Mouse (Mus musculus): ENCODE data around the gene Babam2. TPM values are rescaled to one million over a fixed set of nuclear protein-coding genes. Genes with fewer than 3 reads are reported as not detected.

The Babam2 gene
- 10 to 100 TPM; 43.3 to 54.7 (median 48.8) TPM for total RNA-seq (2022)

DNA sequence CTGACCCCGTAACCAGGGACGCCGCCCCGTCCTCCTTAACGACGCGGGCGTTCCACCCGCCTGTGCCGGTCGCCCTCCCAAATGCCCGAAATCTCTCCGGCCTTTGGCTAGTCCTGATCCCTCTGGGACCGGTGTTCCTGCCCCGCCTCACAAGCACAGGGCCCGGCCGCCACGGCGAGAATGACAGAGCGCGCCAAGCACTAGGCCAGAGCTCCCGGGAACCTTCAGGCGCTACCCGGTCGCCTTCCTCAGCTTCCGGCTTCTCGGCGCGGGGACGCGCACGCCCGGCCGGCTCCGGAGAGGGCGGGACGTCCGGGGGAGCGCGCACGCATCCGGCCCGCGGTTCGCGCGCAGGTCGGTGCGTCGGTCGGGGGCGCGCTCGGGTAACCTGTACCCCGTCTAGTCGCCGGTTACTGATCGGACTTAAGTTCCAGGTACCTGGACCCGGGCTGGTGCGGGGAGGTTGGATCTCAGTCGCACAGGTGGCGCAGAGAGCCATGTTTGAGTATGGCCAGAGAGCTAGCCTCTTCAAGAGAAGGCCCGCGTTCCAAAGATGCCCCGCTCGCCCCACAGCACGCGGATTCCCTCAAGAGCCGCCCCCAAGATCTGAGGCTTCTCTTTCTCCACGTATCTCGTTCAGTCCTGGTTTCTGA lies at the start of gene Babam2:
Gene Babam2, plus strand, starts transcription at position 41 of the 653 bp plus-strand sequence.
- peak; percentile 81 to 88 for DNase-seq (ENCODE audit: low spot score in 2 of 2)

- no peak for DNase-seq (ENCODE audit: low spot score in 2 of 2)
Observed at GRCm38 (mm10) chr5:31650518-31651288, 46.8 kb upstream of the Babam2 start.

- no peak for DNase-seq (ENCODE audit: low spot score in 2 of 2)
Observed at GRCm38 (mm10) chr5:31655688-31656190, 41.7 kb upstream of the Babam2 start.

- no peak for DNase-seq (ENCODE audit: low spot score in 2 of 2)
Observed at GRCm38 (mm10) chr5:31666176-31666575, 31.3 kb upstream of the Babam2 start.

DNA sequence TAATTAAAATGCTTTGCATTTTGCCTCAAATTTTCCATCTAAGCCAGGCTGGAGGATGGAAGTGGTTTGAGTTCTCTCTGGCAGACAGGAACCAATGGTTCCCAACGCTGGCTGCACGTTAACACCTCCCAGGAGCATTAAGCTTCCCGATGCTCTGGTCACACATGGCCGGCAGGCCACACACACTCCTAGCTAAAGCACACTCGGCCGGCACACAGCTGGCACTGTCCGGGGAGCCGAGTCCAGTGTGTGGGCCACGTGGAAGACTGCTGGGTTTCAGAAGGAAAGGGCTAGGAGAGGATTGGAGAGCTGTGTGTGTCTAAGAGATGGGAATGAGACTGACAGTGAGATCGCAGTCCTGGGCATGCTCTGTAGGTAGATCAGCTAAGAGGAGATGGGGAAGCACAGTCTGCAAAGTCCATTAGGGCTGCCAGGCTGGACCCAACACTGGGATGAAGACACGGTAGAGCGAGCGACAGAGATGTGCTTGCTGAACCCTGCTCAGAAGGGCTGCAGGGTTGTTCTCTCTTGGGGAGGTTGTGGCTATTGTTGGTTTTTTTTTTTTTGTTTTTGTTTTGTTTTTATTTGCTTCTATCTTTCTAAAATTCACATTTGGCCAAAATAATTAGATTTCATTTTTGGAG lies 29.0 kb upstream of the Babam2 start:
- no peak for DNase-seq (ENCODE audit: low spot score in 2 of 2)

DNA sequence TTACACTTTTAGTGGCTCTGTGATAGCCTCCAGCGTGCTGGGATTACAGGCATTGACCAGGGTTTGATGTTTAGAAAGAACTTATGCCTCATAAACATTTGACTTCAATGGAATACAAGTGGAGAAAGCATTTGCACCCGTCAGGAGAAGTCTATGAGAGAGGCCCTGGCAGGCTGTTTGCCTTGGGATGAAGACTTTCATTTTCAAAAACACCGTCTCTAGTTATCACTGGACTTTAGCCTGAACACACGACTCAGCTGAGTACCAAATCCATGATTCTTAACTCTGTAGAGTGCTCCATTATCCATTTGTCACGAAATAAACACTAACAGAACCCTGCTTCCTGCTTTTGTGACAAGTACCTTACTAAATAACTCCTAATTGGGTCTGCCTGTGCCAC lies 27.5 kb upstream of the Babam2 start:
- no peak for DNase-seq (ENCODE audit: low spot score in 2 of 2)

GRCm38 (mm10) chr5:31671137-31671536 lies 26.3 kb upstream of the Babam2 start:
- no peak for DNase-seq (ENCODE audit: low spot score in 2 of 2)

- DNase-seq (ENCODE audit: low spot score in 2 of 2) = no peak
Observed at GRCm38 (mm10) chr5:31673431-31673830, 24.1 kb upstream of the Babam2 start.

DNA sequence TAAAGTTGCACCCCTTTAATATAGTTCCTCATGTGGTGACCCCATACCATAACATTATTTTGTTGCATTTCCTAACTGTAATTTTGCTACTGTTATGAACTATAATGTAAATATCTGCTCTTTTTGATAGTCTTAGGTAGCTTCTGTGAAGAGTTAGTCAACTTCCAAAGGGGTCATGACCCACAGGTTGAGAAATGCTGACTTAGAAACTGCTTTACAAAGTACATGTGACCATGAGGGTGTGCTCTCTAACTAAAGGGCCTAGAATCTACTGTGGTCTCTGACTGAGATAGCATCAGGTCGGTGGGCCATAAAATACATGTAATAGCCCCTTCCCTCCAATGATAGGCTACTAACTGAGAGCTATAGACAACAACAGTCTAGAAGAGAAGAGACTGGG lies 19.5 kb upstream of the Babam2 start:
- no peak for DNase-seq (ENCODE audit: low spot score in 2 of 2)

DNA sequence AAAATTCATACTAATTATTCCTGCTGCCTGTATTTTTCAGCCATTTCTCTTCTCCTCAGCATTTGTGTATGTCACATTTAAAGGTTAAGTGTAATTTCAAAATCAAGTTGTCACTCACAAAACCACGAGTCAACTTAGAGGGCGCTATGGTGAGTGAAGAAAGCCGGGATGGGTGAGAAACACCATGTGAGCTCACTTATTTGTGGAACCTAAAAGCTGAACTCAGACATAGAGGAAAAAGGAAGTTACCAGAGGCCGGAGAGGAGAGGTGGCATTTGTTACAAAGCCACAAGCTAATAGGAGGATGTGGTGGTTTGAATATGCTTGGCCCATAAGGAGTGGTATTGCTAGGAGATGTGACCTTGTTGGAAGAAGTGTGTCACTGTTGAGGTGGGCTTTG lies 17.3 kb upstream of the Babam2 start:
- DNase-seq (ENCODE audit: low spot score in 2 of 2) = no peak

- DNase-seq (ENCODE audit: low spot score in 2 of 2) = no peak
Observed at GRCm38 (mm10) chr5:31682305-31682704, 15.2 kb upstream of the Babam2 start.

DNA sequence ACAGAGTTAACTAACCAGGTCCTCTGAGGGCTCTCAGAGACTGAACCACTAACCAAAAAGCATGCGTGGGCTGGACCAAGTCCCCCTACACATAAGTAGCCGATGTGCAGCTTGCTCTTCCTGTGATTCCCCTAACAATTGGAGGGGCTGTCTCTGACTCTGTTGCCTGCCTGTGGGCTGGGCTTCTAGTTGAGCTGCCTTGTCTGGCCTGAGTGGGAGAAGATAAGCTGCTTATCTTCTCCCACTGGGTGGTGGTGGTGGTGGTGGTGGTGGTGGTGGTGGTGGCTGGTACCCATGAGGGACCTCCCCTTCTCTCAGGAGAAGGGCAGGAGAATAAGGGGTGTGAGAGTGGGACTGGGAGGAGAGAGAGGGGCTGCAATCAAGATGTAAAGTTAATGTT lies 11.4 kb upstream of the Babam2 start:
- DNase-seq (ENCODE audit: low spot score in 2 of 2) = no peak

DNA sequence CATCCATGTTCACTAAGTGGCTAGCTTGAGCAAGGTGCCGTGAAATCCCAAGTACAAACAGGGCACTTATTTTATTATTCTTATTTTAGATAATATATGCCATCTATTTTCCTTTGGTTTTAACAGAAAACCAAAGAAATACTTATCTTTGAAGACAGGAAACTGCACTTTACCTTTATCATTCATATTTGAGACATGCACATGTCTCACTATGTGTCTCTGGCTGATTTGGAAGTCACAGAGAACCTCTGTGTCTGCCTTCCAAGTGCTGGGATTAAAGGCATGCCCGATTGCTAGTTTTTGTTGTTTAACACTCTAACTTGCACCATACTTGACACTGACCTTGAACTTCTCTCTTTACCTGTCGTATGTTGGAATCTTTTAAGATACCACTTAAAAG lies 9.5 kb upstream of the Babam2 start:
- DNase-seq (ENCODE audit: low spot score in 2 of 2) = no peak

DNA sequence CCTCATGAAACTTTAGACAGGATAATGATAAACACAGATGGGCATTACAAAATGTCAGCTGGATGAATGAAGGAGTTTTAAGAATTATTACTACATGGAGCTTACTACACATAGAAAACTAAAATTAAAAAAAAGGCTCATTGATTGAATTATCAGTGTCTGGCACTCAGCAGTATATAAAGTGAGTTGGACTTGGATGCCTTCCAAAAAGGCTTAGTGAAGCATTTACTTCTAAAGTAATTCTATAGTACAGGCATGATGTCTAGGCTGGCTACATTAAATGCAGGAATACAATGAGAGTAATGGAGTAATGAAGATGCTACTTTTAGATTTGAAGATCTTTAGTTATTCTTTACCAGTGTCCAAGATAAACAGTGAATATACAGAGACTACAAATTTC lies 4.3 kb upstream of the Babam2 start:
- DNase-seq (ENCODE audit: low spot score in 2 of 2) = no peak

- DNase-seq (ENCODE audit: low spot score in 2 of 2) = no peak
Observed at GRCm38 (mm10) chr5:31696971-31697643, 377 bp upstream of the Babam2 start, which contains the start of gene Rbks. Gene Rbks, minus strand, starts transcription at chr5:31697627.

GRCm38 (mm10) chr5:31698297-31698726 lies 828 bp downstream of the Babam2 start:
- DNase-seq (ENCODE audit: low spot score in 2 of 2) = peak; percentile 63 to 84

GRCm38 (mm10) chr5:31698931-31699330 lies 1.4 kb downstream of the Babam2 start:
- DNase-seq (ENCODE audit: low spot score in 2 of 2) = no peak

DNA sequence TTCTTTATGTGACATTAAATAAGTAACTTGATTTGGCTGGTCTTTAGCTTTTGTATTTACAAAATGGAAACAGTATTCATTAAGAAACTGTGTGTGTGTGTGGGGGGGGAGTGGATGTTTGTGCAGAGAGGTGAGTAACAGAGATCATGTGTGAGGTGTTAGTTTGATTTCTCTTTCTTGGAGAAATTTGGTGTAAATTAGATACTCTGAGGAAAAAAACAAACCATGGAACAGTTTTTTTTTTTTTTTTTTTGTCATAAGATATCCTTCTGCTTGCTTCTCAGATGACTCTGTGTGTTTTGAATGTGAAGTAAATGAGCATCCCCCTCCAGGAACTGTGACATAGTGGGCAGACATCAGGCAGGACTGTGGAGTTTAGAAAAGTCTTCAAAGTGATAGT lies 1.9 kb downstream of the Babam2 start:
- DNase-seq (ENCODE audit: low spot score in 2 of 2) = no peak

DNA sequence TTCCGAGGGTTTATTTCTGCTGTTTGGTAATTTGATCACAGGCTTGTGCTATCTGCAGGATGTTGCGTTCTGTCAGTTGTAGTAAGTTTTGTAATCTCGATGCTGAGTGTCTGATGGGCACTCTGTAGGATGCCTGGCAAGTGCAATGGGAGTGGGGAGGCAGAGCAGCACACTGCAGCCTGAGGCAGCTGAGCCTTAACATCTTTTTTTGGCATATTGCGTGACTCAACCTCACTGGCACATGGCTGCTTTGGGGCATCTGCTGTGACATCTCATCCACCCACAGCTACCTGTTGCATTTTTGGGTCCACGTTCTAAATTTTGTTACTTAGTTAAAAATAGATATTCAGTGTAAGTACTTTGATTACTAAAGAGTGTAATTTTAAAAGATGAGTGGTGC lies 7.5 kb downstream of the Babam2 start:
- peak; percentile 26 to 84 for DNase-seq (ENCODE audit: low spot score in 2 of 2)

DNA sequence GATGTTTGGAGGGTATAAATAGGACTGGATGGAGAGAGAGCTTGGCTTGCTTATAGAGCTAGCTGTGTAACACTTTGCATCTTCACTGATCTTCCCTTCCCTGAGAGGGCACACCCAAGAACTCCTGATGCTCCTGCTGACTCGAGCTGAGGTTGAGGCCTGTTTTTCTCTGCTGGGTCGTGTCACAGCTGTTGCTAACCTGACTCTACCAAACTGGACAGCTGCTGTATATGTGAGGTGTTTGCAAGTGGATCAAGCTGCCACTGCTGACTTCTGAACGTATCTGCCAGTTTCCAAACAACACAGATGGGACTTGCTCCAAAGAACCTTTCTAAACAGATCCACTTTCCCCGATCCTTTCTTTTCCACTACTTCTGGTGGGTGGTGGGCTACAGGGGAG lies 9.3 kb downstream of the Babam2 start:
- DNase-seq (ENCODE audit: low spot score in 2 of 2) = no peak

DNA sequence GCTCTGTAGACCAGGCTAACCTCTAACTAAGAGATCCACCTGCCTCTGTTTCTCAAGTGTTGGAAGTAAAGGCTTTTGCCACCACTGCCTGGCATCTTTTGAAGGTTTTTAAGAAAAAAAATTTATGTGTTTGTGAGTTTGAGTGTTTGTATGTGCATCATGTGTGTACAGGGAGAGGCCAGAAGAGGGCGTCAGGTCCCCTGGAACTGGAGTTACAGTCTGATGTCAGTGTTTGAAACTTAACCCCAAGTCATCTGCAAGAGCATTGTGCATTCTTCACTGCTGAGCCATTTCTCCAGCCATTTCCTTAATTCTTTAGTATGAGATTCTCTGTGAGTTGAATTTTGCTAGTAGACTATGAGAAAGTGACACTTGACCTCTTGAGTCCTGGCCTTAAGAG lies 11.9 kb downstream of the Babam2 start:
- no peak for DNase-seq (ENCODE audit: low spot score in 2 of 2)

DNA sequence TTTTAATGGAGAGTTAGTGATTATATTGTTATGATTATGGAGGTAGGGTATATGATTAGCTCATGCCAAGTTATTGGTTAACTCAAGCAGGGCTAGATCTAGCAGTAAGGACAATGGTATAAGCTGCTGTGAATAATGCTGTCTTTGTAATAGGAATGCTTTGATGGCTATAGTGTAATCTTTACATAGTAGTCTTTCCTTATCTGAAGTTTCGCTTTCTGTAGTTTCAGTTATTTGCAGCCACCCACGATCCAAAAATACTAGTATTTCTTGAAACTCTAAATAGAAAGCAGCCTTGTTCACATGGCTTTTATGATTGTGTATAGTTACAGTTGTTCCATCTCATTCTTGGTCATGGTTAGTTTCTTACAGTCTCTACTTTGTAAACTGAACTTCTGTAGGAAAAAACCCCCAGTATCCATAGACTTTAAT lies 15.8 kb downstream of the Babam2 start:
- DNase-seq (ENCODE audit: low spot score in 2 of 2) = no peak

Measured in left cerebral cortex, adult 8-10 months (tissue).